Mouse (Mus musculus) hindbrain, embryonic 10.5 days (tissue): ENCODE results near the gene Polr2i. TPM values are rescaled to one million over a fixed set of nuclear protein-coding genes. Genes with fewer than 3 reads are reported as not detected.
"Not testable (repeated sequence)": the region's sequence is repeated elsewhere in the genome, so short reads cannot be mapped to it uniquely, and the experiment has no call there.

Source experiments
- DNase-seq: peaks from one replicate; pipeline ENCODE4 v3.0.0-alpha.2; 2017; ENCODE audit warnings: low spot score
- H3K27ac ChIP-seq: fragments of 300-500 bp; sonication (generic); 2 replicates; pipeline ENCODE4 v1.5.1; 2016; ENCODE audit warnings: mild to moderate bottlenecking, moderate library complexity
- H3K27me3 ChIP-seq: fragments of 300-500 bp; sonication (generic); 2 replicates; pipeline ENCODE4 v1.6.1; 2016; ENCODE audit warnings: mild to moderate bottlenecking; ENCODE audit not compliant: poor library complexity, insufficient read depth, severe bottlenecking
- H3K36me3 ChIP-seq: fragments of 300-500 bp; sonication (generic); 2 replicates; pipeline ENCODE4 v1.6.1; 2016; ENCODE audit warnings: mild to moderate bottlenecking, moderate library complexity
- H3K4me1 ChIP-seq: fragments of 300-500 bp; sonication (generic); replicated peaks from 2 replicates; pipeline ENCODE4 v1.6.1; 2016; ENCODE audit warnings: mild to moderate bottlenecking
- H3K4me3 ChIP-seq: fragments of 300-500 bp; sonication (generic); 2 replicates; pipeline ENCODE4 v1.5.1; 2016; ENCODE audit warnings: mild to moderate bottlenecking, moderate library complexity
- H3K9me3 ChIP-seq: fragments of 300-500 bp; sonication (generic); 2 replicates; pipeline ENCODE4 v1.6.1; 2016; ENCODE audit warnings: mild to moderate bottlenecking, moderate library complexity
- WGBS: fragments of 180-500 bp; shearing (Covaris S2); methylation state at CpG from one replicate; pipeline ENCODE4 v1.1.7; 2016; 5-methylcytosine and 5-hydroxymethylcytosine counted together
- polyA plus RNA-seq: library from polyadenylated mRNA; unstranded; fragments of >200 nt; fragmentation: Nextera tagmentation; extraction: Ambion mirVana; gene quantifications from 2 replicates; pipeline ENCODE4 v1.2.1, GENCODE M21; 2016

Polr2i gene
- 167 and 177 TPM in 2 replicates for polyA plus RNA-seq

- Histone ChIP-seq H3K4me3 (peak within 1 kb of the TSS; percentile 79), H3K36me3 (peaks cover 55% of the 10 kb centered on the region)
- under 1% methylated on average over 67 of the region's 67 CpGs for WGBS
Observed at GRCm38 (mm10) chr7:30231669-30232454, at the start of gene Polr2i, which contains the start of gene Tbcb. Gene Polr2i, plus strand, starts transcription at chr7:30231948. Gene Tbcb, minus strand, starts transcription at chr7:30232272.

GRCm38 (mm10) chr7:30183189-30183588 is 48.6 kb upstream of the Polr2i start:
- H3K27ac ChIP-seq, H3K27me3 ChIP-seq, H3K9me3 ChIP-seq, DNase-seq, H3K4me3 ChIP-seq: not testable (repeated sequence)
- 74% methylated on average over 6 of the region's 7 CpGs for WGBS
- peaks cover 15% of the 10 kb centered on the region for H3K4me1 ChIP-seq
- H3K36me3 ChIP-seq: peaks cover 51% of the 10 kb centered on the region

More at GRCm38 (mm10) chr7:30231669-30232454, at the start of gene Polr2i, which contains the start of gene Tbcb:
- Histone ChIP-seq H3K27me3 (no peaks in the 10 kb centered on the region), H3K9me3 (no peaks in the 10 kb centered on the region), H3K4me1 (peaks cover 25% of the 10 kb centered on the region), H3K27ac (peak within 1 kb of the TSS; percentile 95)
- peak; percentile 97 for DNase-seq

GRCm38 (mm10) chr7:30183879-30184289 is 47.9 kb upstream of the Polr2i start, which contains the start of gene Cox7a1:
Gene Cox7a1, plus strand, starts transcription at chr7:30184144.
- under 1% methylated on average over 11 of the region's 11 CpGs for WGBS
- Histone ChIP-seq H3K27me3 (no peaks in the 10 kb centered on the region), H3K36me3 (peaks cover 51% of the 10 kb centered on the region), H3K4me1 (peaks cover 15% of the 10 kb centered on the region), H3K9me3 (no peaks in the 10 kb centered on the region), H3K4me3 (peak within 1 kb of the TSS; percentile 45), H3K27ac (peak within 1 kb of the TSS; percentile 57)
- peak; percentile 82 for DNase-seq

- Histone ChIP-seq H3K4me1 (peaks cover 15% of the 10 kb centered on the region), H3K27ac (no peak overlapping the region), H3K27me3 (no peaks in the 10 kb centered on the region), H3K9me3 (no peaks in the 10 kb centered on the region), H3K36me3 (peaks cover 54% of the 10 kb centered on the region), H3K4me3 (peak overlapping the region; percentile 45; the same call in 1 of the 2 replicates)
- DNase-seq: no peak
- WGBS: 74% methylated on average over 13 of the region's 13 CpGs
Observed at GRCm38 (mm10) chr7:30184641-30185348, 47.0 kb upstream of the Polr2i start.

- H3K27me3 ChIP-seq: no peaks in the 10 kb centered on the region
- peaks cover 75% of the 10 kb centered on the region for H3K36me3 ChIP-seq
- no peak for DNase-seq
- peaks cover 26% of the 10 kb centered on the region for H3K4me1 ChIP-seq
- no peaks in the 10 kb centered on the region for H3K9me3 ChIP-seq
- 87% methylated on average over 12 of the region's 12 CpGs for whole genome bisulfite sequencing
- no peak overlapping the region for H3K4me3 ChIP-seq
- H3K27ac ChIP-seq: no peak overlapping the region
Observed at GRCm38 (mm10) chr7:30188344-30189115, 43.2 kb upstream of the Polr2i start.

GRCm38 (mm10) chr7:30189116-30189491 is 42.6 kb upstream of the Polr2i start:
- no peaks in the 10 kb centered on the region for H3K27me3 ChIP-seq

GRCm38 (mm10) chr7:30192088-30192487 is 39.7 kb upstream of the Polr2i start:
- no peak overlapping the region for H3K27ac ChIP-seq
- H3K9me3 ChIP-seq: no peaks in the 10 kb centered on the region
- WGBS: 90% methylated on average over 12 of the region's 12 CpGs
- peak overlapping the region; percentile 82; the same call in 1 of the 2 replicates for H3K4me3 ChIP-seq
- DNase-seq: no peak
- peaks cover 53% of the 10 kb centered on the region for H3K36me3 ChIP-seq
- peaks cover 27% of the 10 kb centered on the region for H3K4me1 ChIP-seq
- H3K27me3 ChIP-seq: no peaks in the 10 kb centered on the region

More at GRCm38 (mm10) chr7:30189116-30189491, 42.6 kb upstream of the Polr2i start:
- 91% methylated on average over 4 of the region's 4 CpGs for WGBS
- Histone ChIP-seq H3K4me3 (no peak overlapping the region), H3K4me1 (peaks cover 24% of the 10 kb centered on the region), H3K27ac (no peak overlapping the region), H3K9me3 (no peaks in the 10 kb centered on the region), H3K36me3 (peaks cover 75% of the 10 kb centered on the region)
- DNase-seq: no peak

GRCm38 (mm10) chr7:30193013-30193412 is 38.7 kb upstream of the Polr2i start:
- H3K36me3 ChIP-seq: peaks cover 44% of the 10 kb centered on the region
- WGBS: 18% methylated on average over 9 of the region's 9 CpGs
- H3K4me1 ChIP-seq: peaks cover 30% of the 10 kb centered on the region
- H3K9me3 ChIP-seq: no peaks in the 10 kb centered on the region
- no peak for DNase-seq
- H3K4me3 ChIP-seq: peak overlapping the region; percentile 82
- H3K27ac ChIP-seq: peak overlapping the region; percentile 89
- no peaks in the 10 kb centered on the region for H3K27me3 ChIP-seq

- Histone ChIP-seq H3K27me3 (no peaks in the 10 kb centered on the region), H3K27ac (peak overlapping the region; percentile 89), H3K36me3 (peaks cover 38% of the 10 kb centered on the region), H3K9me3 (no peaks in the 10 kb centered on the region), H3K4me1 (peaks cover 34% of the 10 kb centered on the region), H3K4me3 (peak overlapping the region; percentile 82)
- DNase-seq: peak; percentile 85
- WGBS: under 1% methylated on average over 26 of the region's 26 CpGs
Observed at GRCm38 (mm10) chr7:30193581-30194100, 38.1 kb upstream of the Polr2i start.

GRCm38 (mm10) chr7:30194101-30194831 is 37.5 kb upstream of the Polr2i start:
- 1% methylated on average over 26 of the region's 26 CpGs for WGBS

GRCm38 (mm10) chr7:30194884-30195283 is 36.9 kb upstream of the Polr2i start:
- Histone ChIP-seq H3K27me3 (no peaks in the 10 kb centered on the region), H3K9me3 (no peaks in the 10 kb centered on the region), H3K4me3 (peak overlapping the region; percentile 82), H3K27ac (peak overlapping the region; percentile 89), H3K36me3 (peaks cover 30% of the 10 kb centered on the region), H3K4me1 (peaks cover 35% of the 10 kb centered on the region)
- 0% methylated on average over 28 of the region's 28 CpGs for WGBS
- peak; percentile 98 for DNase-seq

More at GRCm38 (mm10) chr7:30194101-30194831, 37.5 kb upstream of the Polr2i start:
- peaks cover 31% of the 10 kb centered on the region for H3K36me3 ChIP-seq
- H3K9me3 ChIP-seq: no peaks in the 10 kb centered on the region
- H3K4me1 ChIP-seq: peaks cover 35% of the 10 kb centered on the region
- peak overlapping the region; percentile 82 for H3K4me3 ChIP-seq
- no peak for DNase-seq
- H3K27me3 ChIP-seq: no peaks in the 10 kb centered on the region
- peak overlapping the region; percentile 89 for H3K27ac ChIP-seq
